Comparison of ENCODE assay signal across 20 mouse cellular contexts in the genomic region with DNA sequence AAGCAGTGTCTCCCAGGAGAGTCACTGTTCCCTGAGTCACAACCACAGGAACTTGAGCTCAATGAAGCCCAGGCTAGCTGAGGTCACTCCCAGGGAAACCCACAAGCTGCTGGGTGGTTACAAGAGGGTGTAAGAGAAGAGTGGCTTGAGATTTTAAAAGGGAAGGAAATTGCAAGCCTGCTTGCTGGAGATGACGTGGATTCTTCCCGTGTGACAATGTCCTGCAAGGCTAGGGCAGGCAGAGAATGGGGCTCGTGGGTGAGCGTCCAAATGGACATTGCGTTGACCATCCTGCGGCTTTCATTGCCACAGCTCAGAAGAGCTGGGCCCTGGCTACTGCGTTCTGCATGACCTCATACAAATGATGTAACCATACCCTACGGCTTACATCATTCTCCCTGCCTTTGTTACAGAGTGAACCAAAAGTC. TPM values are rescaled to one million over a fixed set of nuclear protein-coding genes. Genes with fewer than 3 reads are reported as not detected.
DNase-seq lines count a peak whose midpoint lies in the region; ATAC-seq and TF ChIP-seq lines count a peak whose summit lies in the region.
"Had no signal": no experiment of that assay in that cellular context is flagged by ENCODE, and none has a peak within 500 bp of the region (broad histone marks: within the 10 kb centered on the region; RNA-seq: fewer than 3 reads in every experiment).

No protein-coding gene starts in this region.

- H3K4me1 ChIP-seq in lung, adult 2 months (ENCODE audit: control insufficient read depth, insufficient read depth, low read length), result peaks cover 2% of the 10 kb centered on the region

- no peak for TF ChIP-seq CTCF in lung, adult 2 months (IDR thresholded peaks at IDR 0.05; ENCODE audit: insufficient read depth, low read length)

- TF ChIP-seq POLR2A in lung, adult 2 months (IDR thresholded peaks at IDR 0.05; ENCODE audit: borderline replicate concordance, extremely low read depth, low read depth, low read length), result no peak

- intact Hi-C loops in heart, postnatal 25 days (cut with DNase I), result loop anchor here (5.0 kb wide), 1 partner anchor 42 kb away; no protein-coding TSS in a partner anchor
- intact Hi-C loops in left cerebral cortex, postnatal 25 days (cut with DNase I), result no loop called here

- H3K4me3 ChIP-seq in lung, adult 2 months (replicated peaks; ENCODE audit: extremely low read depth, low read depth, low read length), result no peak overlapping the region
- H3K4me3 ChIP-seq: forebrain, embryonic 12.5 days; hindbrain, embryonic 12.5 days; neural tube, embryonic 13.5 days had no signal

- ATAC-seq in megakaryocyte, adult 5-6 weeks (ENCODE audit: poor library complexity, severe bottlenecking), result peak; percentile 69
- ATAC-seq: intestine, postnatal 0 days had no signal

- DNase-seq in heart, adult 11 months, result peak; percentile 98
- DNase-seq in heart, postnatal 25 days (ENCODE audit: low spot score), result no peak
- peak; percentile 53 for DNase-seq in lung, postnatal 36 days
- DNase-seq in lung, adult 2 months, result no peak
- DNase-seq in right cerebral cortex, adult 2 months (ENCODE audit: low spot score in 2 of 2), result no peak
- no peak for DNase-seq in ovary, adult 18-20 months (ENCODE audit: low spot score)
- DNase-seq in left cerebral cortex, postnatal 25 days (ENCODE audit: low spot score in 2 of 2), result no peak
- DNase-seq: cerebellum, postnatal 10 days; lung, embryonic 14.5 days; midbrain, embryonic 14.5 days; thymus, adult 18-20 months had no signal

- WGBS in lung, adult 2 months, result 81% methylated on average over 8 of the region's 8 CpGs

RNA-seq across cellular contexts. Expression of gene Popdc2, which starts 32.2 kb away (rescaled TPM):
- total RNA-seq in heart, postnatal 25 days (2021), result 100 to 1,000 TPM; 481 to 520 TPM
- polyA plus RNA-seq in lung, adult 2 months (2012; rRNA removed), result 20.4 and 30.9 TPM in 2 replicates
- total RNA-seq in megakaryocyte, adult 5-6 weeks (2015), result 0.38 and 3.9 TPM in 2 replicates
- total RNA-seq in megakaryocyte, adult 5-6 weeks (2017), result 1.8 TPM in 1 of 2 replicates, not detected in the other
- under 1 TPM; 0.21 to 0.50 TPM for total RNA-seq in left cerebral cortex, postnatal 25 days (2021)

RNA-seq across cellular contexts. Expression of gene Pla1a, which starts 38.7 kb away (rescaled TPM):
- 1 to 10 TPM; 6.5 to 8.4 TPM for total RNA-seq in heart, postnatal 25 days (2021)
- polyA plus RNA-seq in lung, adult 2 months (2012; rRNA removed), result 1.6 and 2.0 TPM in 2 replicates
- 0.38 TPM in 1 of 2 replicates, not detected in the other for total RNA-seq in megakaryocyte, adult 5-6 weeks (2015)
- total RNA-seq in megakaryocyte, adult 5-6 weeks (2017), result not detected in 2 replicates
- total RNA-seq in left cerebral cortex, postnatal 25 days (2021), result 1 to 10 TPM; 1.2 to 1.3 TPM
- polyA plus RNA-seq: embryonic facial prominence, embryonic 11.5 days had no signal

RNA-seq across cellular contexts. Expression of gene Gm21987, which starts 47.4 kb away (rescaled TPM):
- total RNA-seq in heart, postnatal 25 days (2021), result not detected
- not detected in 2 replicates for polyA plus RNA-seq in lung, adult 2 months (2012; rRNA removed)
- total RNA-seq in megakaryocyte, adult 5-6 weeks (2015), result not detected in 2 replicates
- total RNA-seq in megakaryocyte, adult 5-6 weeks (2017), result not detected in 2 replicates
- total RNA-seq in left cerebral cortex, postnatal 25 days (2021), result 1 to 10 TPM in 1 of 2 experiments, not detected in 1; 1.1 TPM
- total RNA-seq: gastrocnemius, adult 18-20 months; layer of hippocampus, adult 18-20 months had no signal
- polyA plus RNA-seq: forebrain, embryonic 12.5 days; hindbrain, embryonic 12.5 days; limb, embryonic 11.5 days; lung, embryonic 14.5 days; midbrain, embryonic 14.5 days; neural tube, embryonic 13.5 days had no signal

RNA-seq across cellular contexts. Expression of gene Cox17, which starts 47.4 kb away (rescaled TPM):
- total RNA-seq in heart, postnatal 25 days (2021), result 100 to 1,000 TPM; 261 to 277 TPM
- 63.2 and 64.6 TPM in 2 replicates for polyA plus RNA-seq in lung, adult 2 months (2012; rRNA removed)
- total RNA-seq in megakaryocyte, adult 5-6 weeks (2015), result 89.3 and 106 TPM in 2 replicates
- total RNA-seq in megakaryocyte, adult 5-6 weeks (2017), result 210 and 268 TPM in 2 replicates
- 100 to 1,000 TPM; 116 to 123 TPM for total RNA-seq in left cerebral cortex, postnatal 25 days (2021)

RNA-seq across cellular contexts. Expression of gene Maats1, which starts 52.3 kb away (rescaled TPM):
- total RNA-seq in heart, postnatal 25 days (2021), result not detected
- 1.7 and 2.5 TPM in 2 replicates for polyA plus RNA-seq in lung, adult 2 months (2012; rRNA removed)
- total RNA-seq in megakaryocyte, adult 5-6 weeks (2015), result not detected in 2 replicates
- total RNA-seq in megakaryocyte, adult 5-6 weeks (2017), result not detected in 2 replicates
- 1 to 10 TPM; 1.4 TPM for total RNA-seq in left cerebral cortex, postnatal 25 days (2021)
- total RNA-seq: gastrocnemius, adult 18-20 months had no signal

Comparison
In these comparisons a context has a peak if more than half of its experiments do, and no peak if none do; other contexts are left out.
1. DNase-seq: peak in heart, adult 11 months (single experiment) and lung, postnatal 36 days (single experiment); none in heart, postnatal 25 days (single experiment), lung, adult 2 months (single experiment), right cerebral cortex, adult 2 months (0 of 2), ovary, adult 18-20 months (single experiment) and left cerebral cortex, postnatal 25 days (0 of 2).
2. RNA of gene Popdc2, which starts 32.2 kb away (total RNA-seq): 481 to 520 TPM in heart, postnatal 25 days; 0.21 to 0.50 TPM in left cerebral cortex, postnatal 25 days and 0.38 to 3.9 TPM in megakaryocyte, adult 5-6 weeks; every median in the first group is over 10 times any median in the second.